Mouse (Mus musculus) megakaryocyte, embryonic 14.5 days (primary cell): ENCODE measurements around the gene Galm.

ENCODE experiments used
- FLI1 ChIP-seq: IDR thresholded peaks from 2 replicates; pipeline ENCODE4 v1.6.1; 2012; ENCODE audit warnings: low read length, inconsistent platforms, mixed read lengths
- GATA1 ChIP-seq: IDR thresholded peaks from 3 replicates; pipeline ENCODE4 v1.6.1; 2012; ENCODE audit warnings: mixed read lengths, low read length, inconsistent platforms, borderline replicate concordance

DNA sequence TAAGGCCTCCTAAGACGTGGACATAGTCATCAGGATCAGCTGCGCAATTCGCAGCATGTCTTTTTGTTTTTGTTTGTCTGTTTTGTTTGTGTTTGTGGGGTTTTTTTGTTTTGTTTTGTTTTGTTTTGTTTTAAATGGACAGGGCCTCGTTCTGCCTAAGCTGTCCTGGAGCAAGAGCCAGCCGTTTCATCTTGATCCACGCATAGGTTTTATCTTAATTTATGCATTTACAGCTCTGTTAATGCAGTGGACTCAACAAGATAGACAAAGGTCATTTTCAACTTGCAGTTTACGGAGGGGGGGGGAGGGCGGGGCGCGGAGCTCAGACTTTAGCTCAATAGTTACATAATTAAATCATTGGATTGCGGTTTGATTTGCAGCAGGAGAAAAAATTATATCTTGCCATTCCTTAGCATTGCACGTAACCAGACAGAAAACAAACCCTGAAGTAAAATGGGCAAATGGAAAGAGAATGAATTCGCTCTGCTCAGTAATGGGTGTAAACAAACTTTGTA, 1.3 kb downstream of the Galm start:
- no peak for TF ChIP-seq GATA1
- no peak for TF ChIP-seq FLI1
